Mouse (Mus musculus) heart, postnatal 4 days (tissue): ENCODE results near the gene Urad. TPM values are rescaled to one million over a fixed set of nuclear protein-coding genes. Genes with fewer than 3 reads are reported as not detected.

Source experiments
- DNase-seq: peaks from one replicate; pipeline ENCODE4 v3.0.0; 2021
- total RNA-seq, 2 experiments: library from RNA; stranded (reverse); gene quantifications; 2 replicates each; pipeline ENCODE4 v1.2.3; 2021

Gene Urad
- total RNA-seq, 2 experiments from 2014 or later: not detected

DNA sequence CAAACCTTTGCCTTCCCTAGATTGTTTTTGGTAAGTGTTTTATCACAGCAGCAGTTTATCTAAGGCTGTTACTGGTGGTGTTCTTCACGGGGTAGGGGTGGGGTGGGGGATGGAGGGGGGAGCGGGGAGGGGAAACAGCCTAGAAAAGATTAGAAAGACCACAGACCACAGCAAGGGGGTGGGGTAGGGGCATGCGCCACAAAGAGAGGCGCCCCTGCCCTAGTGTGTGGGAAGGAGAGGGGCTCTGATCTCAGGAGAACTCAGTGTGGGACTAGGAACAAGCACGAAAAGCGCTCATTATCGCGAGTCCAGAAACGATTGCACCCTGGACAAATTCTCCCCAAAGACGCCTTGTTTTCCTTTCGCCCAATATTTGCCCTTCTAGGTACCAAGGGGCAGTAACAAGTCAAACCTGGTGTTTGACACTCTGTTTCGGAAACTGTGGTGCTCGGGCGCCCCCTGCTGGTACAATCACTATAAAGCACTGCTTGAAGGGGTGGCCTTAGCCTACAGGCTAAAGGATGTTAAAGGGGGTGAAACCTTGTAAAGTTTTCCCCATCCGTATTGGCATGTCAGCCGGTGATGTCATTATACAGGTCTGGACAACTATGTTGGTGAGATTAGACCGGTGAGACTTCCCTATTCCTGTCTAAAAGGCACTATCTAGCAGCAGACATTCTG is 1.1 kb upstream of the Urad start:
- peak; percentile 82 for DNase-seq

DNA sequence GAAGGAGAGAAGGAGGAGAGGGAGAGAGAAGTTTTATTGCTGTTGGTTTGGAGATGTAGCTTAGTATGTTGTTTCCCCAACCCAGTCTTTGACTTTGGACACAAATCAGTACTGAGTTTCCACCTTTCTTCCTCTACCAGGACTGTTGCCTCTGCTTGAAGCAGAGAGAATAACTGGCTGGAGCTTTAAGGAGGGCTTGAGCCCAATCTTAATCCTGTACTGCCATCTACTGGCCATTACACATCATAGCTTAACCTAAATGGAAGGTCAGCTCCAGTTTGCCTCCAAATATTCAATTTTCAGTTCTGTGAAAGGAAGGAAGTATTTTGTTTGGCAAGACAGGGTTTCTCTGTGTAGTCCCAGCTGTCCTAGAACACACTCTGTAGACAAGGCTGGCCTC is 2.6 kb downstream of the Urad start:
- no peak for DNase-seq

DNA sequence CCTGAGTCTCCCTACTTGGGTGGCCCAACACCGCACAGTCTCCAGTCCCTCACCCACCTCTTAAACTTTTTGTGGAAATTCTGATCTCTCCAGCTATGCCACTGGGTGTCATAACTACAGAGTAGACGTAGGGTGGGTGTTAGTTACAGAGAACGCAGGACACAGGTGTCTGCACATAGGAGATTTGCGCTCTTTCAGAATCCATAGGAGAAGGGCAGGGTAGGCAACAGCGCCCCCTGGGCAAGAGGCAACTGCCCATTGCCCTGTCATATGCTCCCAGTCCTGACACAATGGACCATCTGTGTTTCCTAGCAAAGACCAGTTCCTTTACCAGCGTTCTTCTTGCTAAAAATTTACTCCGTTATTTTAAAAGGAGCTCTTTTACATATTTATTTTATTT is 4.2 kb downstream of the Urad start:
- no peak for DNase-seq

DNA sequence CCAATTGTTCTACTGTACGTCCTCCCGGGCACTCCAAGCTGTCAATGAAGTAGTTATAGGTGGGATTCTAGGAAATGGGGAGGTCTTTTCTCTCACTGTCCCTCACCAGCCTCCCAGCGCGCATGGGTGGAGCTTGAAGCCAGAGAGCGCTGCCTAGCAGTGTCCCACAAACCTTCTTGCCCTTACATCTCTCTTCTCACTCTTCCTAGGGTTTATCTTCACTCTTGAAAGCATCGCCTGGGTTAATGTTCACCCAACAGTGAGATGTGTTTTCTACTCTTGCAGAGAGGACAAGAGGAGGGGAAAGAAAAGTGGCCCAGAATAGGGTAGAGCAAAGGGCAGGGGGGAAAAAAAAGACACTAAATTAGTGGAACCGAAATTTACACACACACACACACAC is 4.9 kb downstream of the Urad start:
- no peak for DNase-seq

DNA sequence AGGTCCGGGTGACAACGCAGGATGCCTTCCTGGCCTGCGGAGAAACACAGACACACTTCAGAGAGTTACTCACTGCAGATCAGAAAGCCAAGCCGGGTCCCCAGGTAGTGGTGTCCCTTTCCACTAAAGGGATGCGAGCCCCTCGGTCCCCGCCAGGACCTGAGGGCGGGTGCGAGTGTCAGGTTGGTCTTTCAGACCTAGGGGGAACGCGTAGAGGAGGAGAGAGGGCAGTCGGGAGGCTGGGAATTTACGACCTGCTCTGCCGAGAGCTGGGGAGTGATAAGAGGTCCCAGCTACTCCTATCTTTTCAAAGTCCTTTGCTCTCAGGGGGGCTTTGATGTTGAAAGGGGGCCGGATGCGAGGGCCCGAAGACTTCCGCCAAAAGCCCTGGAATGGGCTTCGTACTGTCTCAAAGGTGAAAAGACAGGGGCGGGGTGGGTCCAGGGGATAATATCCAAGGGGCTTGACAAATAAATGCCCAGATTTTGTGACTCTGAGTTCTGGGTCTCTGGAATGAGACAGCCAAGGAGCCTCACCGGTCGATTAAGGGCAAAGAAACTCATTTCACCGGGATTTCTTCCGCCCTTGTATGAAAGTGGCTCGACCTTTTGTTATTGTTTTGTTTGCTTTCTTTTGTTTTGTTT is 6.7 kb downstream of the Urad start:
- DNase-seq: no peak

DNA sequence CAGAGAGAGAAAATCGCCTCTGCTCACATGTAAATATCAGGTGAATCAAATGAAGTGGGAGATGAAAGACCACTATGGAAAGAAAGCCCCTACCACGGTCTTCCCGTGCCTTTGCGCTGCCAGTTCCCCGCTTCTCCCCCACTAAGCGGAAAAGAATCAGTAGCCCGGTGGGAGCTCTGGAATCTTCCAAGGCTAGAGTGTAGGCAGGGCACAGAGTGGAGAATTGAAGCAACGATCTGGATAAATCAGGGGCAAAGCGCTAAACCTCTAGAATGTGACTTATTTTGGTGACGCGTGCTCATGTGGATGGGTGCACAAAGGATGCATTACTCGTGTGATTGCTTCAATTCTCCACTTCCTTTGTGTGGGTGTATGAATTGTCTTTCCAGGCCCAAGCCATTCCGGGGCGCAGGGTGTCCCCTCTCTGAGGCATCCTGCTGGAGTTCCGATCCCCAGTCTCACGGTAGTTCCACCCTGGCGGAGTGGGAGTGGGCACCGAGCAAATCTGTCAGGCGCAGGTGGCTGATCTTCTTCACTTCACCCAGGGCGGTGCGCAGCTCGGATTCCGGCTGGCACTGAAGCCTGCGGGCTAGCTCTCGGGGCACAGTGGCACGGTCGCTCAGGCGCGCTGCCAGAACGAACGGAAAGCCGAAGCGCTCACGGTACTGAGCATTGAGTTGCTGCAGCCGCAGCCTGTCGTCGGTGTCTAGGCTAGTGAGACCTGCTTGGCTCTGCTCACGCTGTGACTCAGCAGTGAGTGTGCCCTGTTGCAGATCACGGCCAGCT is 7.4 kb downstream of the Urad start:
- no peak for DNase-seq

DNA sequence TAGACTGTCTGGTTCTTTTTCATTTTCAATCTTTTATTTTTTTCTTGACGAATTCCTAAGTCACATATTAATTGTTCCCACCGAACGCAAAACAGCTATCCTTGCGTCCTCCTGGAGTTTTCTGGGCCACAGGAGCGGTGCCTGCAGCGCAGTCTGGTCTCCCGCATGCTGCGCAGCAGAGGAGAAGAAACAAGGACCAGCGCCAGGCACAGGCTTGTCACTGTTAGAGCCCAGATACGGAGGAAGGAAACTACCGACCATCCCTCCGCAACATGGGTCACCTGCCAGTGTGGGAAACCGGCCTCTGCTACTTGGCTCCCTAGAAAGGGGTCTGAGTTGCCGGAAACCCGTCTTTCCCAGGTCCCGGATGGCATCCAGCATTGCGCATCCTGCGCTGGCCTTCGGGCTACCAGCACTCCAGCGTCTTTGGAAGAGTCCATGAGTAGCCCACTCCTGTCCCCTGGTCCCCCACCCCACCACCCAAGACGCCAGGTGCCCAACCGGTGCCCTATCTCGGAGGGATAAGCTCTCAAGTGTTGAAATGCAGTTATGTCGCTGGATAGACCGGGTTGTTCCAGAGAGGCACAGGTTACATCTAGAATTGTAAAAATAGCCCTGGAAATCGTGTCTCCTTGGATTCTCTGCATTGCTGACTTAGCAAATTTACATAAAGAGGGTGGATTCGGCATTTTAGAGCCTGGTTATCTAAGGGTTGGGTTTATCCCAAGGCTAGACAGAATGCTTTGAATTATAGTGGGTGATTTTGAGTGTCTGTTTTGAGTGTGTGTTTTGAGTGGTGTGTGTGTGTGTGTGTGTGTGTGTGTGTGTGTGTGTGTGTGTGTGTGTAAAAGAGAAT is 9.2 kb downstream of the Urad start:
- no peak for DNase-seq

DNA sequence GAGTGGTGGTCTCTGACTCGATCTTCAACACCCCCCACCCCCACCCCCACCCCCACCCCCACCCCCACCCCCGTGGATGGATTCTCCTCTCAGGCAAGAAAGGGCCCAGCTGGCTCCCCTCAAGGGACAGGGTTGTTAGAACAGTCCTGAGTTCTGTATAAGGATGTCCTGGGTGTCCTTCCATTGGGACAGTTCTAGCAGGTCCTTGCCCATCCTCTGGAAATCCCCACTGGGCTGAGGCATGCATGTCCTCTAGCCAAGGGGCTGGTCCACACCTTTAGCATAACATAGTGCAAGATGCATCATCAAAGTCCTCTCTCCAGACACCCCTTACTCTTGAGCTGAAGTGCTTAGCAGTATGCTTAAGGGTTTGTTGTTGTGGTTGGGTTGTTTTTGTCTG is 12.5 kb downstream of the Urad start:
- DNase-seq: no peak

DNA sequence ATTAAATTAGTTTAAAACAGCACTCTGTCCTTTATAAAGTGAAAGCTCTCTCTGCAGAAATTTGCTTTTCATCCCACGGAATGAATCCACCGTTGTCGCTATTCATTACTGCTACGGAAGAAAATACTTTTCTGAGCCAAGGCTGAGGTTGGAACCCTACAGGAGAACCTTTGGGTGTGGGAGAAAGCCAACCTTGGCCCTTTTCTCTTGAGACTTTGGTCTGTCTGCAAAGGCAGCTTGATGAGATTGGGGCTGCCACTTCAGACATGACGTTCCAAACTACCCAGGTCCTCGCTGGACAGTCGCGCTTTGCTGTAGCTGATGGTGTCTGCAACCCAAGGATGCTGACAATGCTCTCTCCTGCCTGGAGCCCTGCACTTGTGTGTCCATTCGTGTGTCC is 13.8 kb downstream of the Urad start:
- no peak for DNase-seq

DNA sequence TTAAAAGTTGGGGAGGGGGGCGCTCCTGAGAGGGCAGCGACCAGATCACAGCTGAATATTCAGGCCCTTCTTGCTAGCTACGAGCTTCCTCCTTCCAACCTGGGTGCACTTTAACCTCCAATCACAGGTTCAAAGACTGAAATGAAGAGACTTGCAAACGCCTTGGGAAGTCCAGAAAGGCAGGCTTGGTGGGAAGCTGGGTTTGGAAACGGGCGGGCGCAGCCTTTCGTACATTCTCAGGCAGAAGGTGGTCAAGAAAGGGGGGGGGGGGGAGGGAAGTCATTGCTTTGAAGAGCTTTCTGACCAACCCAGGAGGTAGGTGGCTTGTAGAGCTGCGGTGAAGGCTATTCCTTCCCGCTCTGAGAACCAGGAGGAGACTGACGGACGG is 14.8 kb downstream of the Urad start:
- DNase-seq: no peak

DNA sequence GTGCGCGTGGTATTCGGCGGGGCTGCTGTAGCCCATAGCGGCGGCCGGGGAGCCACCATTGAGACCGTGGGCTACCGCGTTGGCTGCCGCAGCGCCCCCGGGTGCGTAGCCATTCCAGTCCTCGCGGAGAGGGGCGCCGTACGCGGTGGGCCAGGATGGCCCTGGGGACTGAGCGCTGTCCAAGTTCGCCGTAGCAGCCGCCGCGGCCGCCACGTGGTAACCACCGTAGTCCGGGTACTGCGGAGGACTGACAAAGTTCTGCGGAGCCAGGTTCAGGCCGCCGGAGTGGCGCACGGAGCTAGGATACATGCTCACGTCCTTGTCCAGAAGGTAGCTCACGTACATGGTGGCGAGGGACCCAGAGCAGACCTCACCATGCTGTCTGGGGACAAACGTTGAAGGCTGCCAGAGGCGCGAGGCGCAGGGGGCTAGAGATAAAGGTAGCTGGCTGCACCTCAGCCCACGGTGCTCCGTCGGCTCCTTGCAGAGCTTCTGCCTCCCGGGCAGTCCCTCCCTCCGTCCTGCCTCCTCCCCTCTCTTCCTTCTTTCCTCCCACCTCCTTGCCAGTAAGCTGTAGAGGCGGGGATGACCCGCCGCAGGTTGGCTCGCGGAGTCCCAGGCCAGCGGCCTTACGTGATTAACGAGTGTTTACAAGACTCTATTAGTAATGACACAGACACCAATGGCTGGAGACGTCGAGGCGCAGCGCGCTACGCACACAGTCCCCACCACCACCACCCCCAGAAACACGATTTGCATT is 15.4 kb downstream of the Urad start, which contains the start of gene Cdx2:
Gene Cdx2, minus strand, starts transcription at position 633 of the 760 bp plus-strand sequence.
- no peak for DNase-seq

DNA sequence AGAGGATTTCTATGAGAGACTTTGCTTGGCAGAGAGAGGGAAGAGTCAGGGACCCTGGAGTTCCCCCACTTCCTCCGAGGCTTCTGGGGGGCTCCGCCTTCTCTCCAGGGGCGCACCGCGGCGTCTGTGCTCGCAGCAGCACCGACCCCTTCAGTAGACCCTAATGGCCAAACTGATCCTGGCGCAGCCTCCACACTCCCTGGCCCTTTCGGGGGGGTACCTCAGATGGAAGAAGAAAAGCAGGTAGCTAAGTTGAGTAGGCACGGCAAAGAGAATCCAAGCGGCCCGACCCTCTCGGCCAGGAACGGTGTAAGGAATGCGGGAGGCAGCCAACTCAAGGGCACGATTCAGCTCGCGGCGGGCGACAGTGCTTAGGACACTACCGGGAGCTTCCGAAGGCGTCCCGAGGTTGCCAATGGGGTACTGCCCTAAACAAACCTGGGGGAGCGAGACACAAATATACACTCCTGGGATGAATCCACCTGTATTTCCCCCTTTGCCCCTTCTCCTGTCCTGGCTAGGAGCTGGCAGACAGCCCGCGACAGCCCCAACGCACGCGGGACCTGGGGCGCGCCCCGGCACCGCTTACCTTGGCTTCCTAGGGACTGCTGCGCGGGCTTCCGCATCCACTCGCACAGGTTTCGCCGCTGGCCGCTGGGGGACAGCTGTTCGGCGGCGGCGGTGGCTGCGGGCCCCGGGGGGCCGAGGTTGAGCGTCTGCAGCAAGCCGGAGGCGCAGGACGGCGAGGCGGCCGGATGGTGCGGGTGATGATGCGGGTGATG is 16.2 kb downstream of the Urad start:
- no peak for DNase-seq

DNA sequence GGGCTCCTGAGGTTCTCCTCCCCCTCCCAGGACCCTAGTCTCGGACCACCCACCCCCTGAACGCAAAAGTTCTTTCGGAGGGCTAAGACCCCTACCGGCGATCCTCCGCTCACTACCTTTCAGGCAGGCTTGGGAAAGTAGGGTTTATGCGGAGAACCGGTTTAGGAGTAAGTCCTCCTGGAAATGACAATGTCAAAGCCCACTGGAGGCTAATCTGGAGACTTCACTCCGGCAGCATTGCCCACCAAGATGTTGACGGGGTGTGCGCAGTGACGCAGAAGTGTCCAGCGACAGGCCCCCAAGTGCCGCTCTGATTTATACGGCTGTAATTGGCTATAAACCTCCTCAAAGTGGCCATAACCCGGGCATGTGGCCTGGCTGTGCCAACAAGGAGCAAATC is 17.1 kb downstream of the Urad start:
- no peak for DNase-seq

DNA sequence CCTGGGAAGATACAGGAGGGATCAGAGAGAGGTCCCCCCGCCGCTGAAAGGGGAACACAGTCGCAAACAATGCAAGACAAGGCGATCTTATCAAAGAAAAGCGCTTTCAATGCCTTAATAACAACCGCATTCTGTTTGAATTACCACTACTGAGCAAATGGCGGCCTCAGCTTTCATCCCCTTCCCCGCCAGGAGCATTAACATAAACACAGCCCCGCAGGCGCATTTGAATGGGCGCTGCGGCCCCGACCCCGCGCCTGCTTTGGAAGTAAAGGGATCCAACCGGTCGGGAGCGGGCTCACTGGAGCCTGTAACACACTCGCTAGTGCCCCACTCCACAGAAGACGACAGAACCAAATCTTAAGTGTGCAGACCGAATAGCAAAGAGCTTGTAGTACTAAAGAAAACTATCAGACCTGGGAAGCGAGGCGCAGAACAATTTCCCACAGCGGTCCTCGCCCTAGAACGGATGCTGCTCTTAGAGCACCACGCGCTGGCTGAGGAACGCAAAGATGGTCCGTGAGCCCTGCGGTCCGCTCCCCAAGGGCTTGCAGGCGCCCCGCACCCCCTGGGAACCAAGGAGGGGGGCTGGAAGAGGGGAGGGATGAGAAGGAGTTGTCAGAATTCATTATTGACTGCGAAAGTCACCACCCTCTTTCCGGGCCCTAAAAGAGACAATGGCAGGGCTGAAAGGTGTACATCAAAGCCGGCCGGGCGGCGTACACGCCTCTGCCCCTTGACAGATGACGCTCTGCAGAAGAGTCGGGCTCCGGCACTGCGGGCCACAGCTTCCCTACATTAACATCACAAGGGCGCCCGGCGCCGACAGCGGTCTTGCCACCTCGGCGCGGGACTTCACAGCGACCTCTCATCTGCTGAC is 17.7 kb downstream of the Urad start:
- no peak for DNase-seq

DNA sequence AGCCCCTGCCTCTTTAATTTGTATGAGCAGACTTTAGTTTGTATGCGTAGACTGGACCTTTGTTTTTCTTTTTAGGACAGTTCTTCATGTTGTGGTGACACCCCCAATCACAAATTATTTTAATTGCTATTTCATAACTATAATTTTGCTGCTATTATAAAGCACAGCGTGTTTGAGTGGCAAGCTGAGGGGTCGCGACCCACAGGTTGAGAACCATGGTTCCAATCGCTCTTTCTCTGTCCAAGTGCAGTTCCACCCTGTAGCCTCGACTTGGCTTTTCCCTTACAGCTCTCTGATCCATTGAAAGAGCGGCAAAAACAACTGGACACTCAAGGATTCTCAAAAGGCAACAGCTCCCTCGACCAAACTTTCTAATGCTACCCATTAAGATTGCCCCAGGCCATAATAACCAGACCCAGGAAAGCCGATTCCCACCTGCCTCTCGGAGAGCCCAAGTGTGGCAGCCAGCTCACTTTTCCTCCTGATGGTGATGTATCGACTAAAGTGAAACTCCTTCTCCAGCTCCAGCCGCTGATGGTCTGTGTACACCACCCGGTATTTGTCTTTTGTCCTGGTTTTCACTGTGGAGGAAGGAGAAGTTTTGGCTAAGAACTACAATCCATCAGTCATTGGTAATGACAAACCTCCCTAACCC is 19.4 kb downstream of the Urad start:
- DNase-seq: no peak

DNA sequence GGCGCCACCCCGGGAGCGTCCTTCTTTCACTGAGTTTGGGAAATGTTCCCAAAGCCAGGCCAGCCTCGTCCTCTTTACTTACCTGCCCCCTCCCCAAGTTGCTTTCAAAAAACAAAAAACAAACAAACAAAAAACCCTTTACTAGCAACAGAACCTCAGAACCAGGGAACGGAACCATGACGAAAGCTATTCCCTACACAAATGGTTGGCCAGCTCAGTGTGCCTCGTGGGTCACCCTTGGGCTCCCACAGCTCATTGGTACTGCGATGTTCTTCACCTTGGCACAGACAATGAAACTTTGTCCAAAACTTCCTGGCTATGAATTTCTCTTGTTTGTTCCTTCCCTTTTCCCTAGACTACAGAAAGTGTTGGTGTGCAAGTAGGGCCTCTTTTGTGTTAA is 20.1 kb downstream of the Urad start:
- DNase-seq: no peak

DNA sequence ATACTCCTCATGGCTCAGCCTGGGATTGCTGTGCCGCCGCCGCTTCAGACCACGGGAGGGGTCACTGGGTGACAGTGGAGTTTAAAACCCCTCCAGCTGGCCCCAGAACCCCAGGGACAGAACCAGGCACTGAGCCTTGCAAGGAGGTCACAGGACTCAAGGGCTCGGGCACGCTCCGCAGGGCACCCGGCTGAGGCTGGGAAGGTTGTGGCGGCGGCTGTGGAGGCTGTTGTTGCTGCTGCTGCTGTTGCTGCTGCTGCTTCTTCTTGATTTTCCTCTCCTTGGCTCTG is 20.5 kb downstream of the Urad start:
- DNase-seq: no peak

DNA sequence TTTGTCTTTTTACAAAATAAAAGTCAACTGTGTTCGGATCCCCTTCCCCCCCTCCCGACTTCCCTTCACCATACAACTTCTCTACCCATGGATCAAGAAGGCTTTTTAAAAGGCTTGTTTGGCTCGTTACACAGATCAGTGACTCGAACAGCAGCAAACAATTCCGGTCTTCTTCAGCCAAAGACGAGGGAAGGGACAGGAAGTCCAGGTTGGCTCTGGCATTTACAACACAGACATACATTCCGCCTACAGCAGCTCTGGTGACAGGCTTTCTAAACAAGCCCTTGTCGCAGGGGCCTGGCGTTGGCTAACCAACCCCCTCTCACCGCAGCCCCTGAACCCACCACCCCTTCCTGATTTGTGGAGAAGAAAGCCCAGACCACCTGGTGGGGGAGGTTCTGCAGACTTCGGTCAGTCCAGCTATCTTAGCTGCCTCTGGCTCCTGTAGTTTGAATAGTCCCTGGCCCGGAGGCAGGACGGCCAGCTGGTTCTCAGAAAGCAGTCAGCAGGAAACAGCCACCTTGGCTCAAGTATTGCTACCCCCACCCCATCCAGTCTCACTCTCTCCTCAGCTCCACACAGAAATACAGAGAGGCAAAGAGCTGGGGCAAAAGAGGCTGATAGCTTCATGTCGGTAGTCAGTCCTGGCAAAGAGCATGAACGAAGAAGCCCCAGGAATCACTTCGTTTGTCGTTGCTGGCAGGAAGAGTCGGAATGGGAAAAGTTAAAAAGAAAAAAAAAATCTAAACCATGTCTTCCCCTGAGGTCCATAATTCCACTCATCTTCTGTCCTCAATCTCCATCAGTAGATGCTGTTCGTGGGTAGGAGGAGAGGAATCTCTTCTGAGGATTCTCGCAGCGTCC is 21.1 kb downstream of the Urad start:
- DNase-seq: no peak

DNA sequence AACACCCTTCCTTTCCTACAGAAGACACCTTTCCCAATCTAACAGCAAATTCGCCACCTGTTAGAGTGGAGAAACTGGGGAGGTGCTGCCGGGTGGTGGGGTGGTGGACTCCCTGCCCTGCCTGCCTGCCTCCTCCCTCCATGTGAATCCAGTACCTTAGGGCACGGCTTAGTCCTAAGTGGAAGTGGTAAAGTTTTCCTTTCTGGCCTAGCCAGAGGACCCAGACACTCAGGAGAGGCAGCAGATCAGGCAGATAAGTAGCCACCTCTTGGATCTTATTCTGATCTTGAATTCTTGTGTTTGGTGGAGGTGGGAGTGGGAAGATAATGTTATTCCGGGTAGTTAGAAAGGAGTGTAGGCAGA is 22.3 kb downstream of the Urad start:
- DNase-seq: no peak
